Mouse (Mus musculus) liver, adult (tissue): Measurements from ENCODE around the gene Pi16.

ENCODE experiments used
- GATA4 ChIP-seq: IDR thresholded peaks from 2 replicates; pipeline ENCODE4 v1.6.1; 2014; ENCODE audit warnings: mild to moderate bottlenecking, low read length; ENCODE audit not compliant: insufficient replicate concordance

The Pi16 gene

GRCm38 (mm10) chr17:29356479-29356856, 39.0 kb downstream of the Pi16 start:
- peak; percentile 39; the same call in 1 of the 2 replicates for TF ChIP-seq GATA4

- TF ChIP-seq GATA4: no peak
Observed at GRCm38 (mm10) chr17:29356882-29357281, 39.4 kb downstream of the Pi16 start.

GRCm38 (mm10) chr17:29358928-29359327, 41.4 kb downstream of the Pi16 start:
- no peak for TF ChIP-seq GATA4

- no peak for TF ChIP-seq GATA4
Observed at GRCm38 (mm10) chr17:29360761-29361221, 43.3 kb downstream of the Pi16 start, which contains the start of gene Fgd2. Fgd2 (plus strand) TSS chr17:29360914.

GRCm38 (mm10) chr17:29361982-29362691, 44.7 kb downstream of the Pi16 start:
- no peak for TF ChIP-seq GATA4

- no peak for TF ChIP-seq GATA4
Observed at GRCm38 (mm10) chr17:29363109-29363508, 45.6 kb downstream of the Pi16 start.

GRCm38 (mm10) chr17:29365105-29365621, 47.7 kb downstream of the Pi16 start:
- TF ChIP-seq GATA4: no peak

- TF ChIP-seq GATA4: no peak
Observed at GRCm38 (mm10) chr17:29368726-29369125, 51.2 kb downstream of the Pi16 start.

GRCm38 (mm10) chr17:29370984-29371723, 53.7 kb downstream of the Pi16 start:
- TF ChIP-seq GATA4: no peak

- TF ChIP-seq GATA4: no peak
Observed at GRCm38 (mm10) chr17:29375871-29376270, 58.4 kb downstream of the Pi16 start.

- TF ChIP-seq GATA4: no peak
Observed at GRCm38 (mm10) chr17:29378056-29378455, 60.6 kb downstream of the Pi16 start.
